Mouse (Mus musculus) ES-E14 (cell line): ENCODE measurements at regions not wholly inside any gene's neighbourhood (a gene's known extent, or its start where the extent isn't known, plus 50 kb on each side); places are given as distances from the start of the nearest gene placed in this dataset.

ENCODE experiments used
- CHD2 ChIP-seq: IDR thresholded peaks from 2 replicates; pipeline ENCODE4 v1.6.1; 2014; ENCODE audit warnings: mild to moderate bottlenecking, low read depth, low read length, inconsistent platforms
- MAFK ChIP-seq: IDR thresholded peaks from 2 replicates; pipeline ENCODE4 v1.6.1; 2014; ENCODE audit warnings: mild to moderate bottlenecking, low read depth, low read length, inconsistent platforms; ENCODE audit not compliant: insufficient read depth
- ZC3H11A ChIP-seq: IDR thresholded peaks from 2 replicates; pipeline ENCODE4 v1.6.1; 2012; ENCODE audit warnings: low read depth, mild to moderate bottlenecking, inconsistent platforms, low read length, borderline replicate concordance
- ZNF384 ChIP-seq: IDR thresholded peaks from 2 replicates; pipeline ENCODE4 v1.6.1; 2012; ENCODE audit warnings: low read depth, low read length, inconsistent platforms

- no peak for TF ChIP-seq ZNF384
- no peak for TF ChIP-seq CHD2
- TF ChIP-seq MAFK = no peak
- no peak for TF ChIP-seq ZC3H11A
Measured at GRCm38 (mm10) chr9:30848249-30848648, 74.0 kb downstream of the Adamts15 start.
